Mouse (Mus musculus): Measurements from ENCODE around the gene N4bp2l2. TPM values are rescaled to one million over a fixed set of nuclear protein-coding genes. Genes with fewer than 3 reads are reported as not detected.

The N4bp2l2 gene
- polyA plus RNA-seq, 1 experiment from 2014 or later: 17.4 TPM

DNA sequence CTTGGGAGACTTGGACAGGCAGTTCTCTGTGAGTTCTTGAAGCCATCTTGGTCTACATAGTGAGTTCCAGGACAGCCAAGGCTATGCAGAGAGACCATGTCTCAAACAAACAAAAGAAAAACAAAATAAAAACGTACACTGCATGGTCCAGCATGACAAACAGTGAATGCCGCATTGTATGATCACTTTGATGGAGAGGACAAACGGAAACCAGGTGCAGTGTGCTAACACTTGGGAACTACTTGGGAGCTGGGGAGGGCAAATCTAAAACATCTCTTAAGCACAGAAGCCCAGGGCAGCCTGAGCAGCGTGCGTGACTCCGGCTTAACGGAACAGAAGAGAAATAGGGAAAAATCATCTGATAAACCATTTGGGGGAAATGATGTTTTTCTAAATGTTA is 68.9 kb downstream of the N4bp2l2 start, which contains the start of gene N4bp2l1:
Gene N4bp2l1 (minus strand): TSS at position 101 of the 400 bp plus-strand sequence.
- Histone ChIP-seq H3K9me3 (replicated peaks; ENCODE audit: control insufficient read depth, low read length) (no peaks in the 10 kb centered on the region), H3K27me3 (ENCODE audit: control insufficient read depth, insufficient read depth, low read depth, low read length) (no peaks in the 10 kb centered on the region), H3K36me3 (ENCODE audit: control insufficient read depth, insufficient read depth) (no peaks in the 10 kb centered on the region), H3K4me2 (ENCODE audit: low read depth, low read length) (no peak within 1 kb of the TSS), H3K4me3 (ENCODE audit: low read depth, low read length) (no peak within 1 kb of the TSS), H3K9ac (ENCODE audit: low read depth, low read length) (no peak within 1 kb of the TSS), H3K4me1 (ENCODE audit: control insufficient read depth, low read depth, low read length) (peaks cover 50% of the 10 kb centered on the region), H3K27ac (ENCODE audit: low read length) (0 out of 2 replicates have a peak within 1 kb of the TSS, but pooled peaks have one; percentile 4)
- ATAC-seq (ENCODE audit: low read depth): no peak
- 82% methylated on average over 7 of the region's 7 CpGs for WGBS (ENCODE audit: insufficient replicate concordance)

- Histone ChIP-seq H3K4me1 (ENCODE audit: control insufficient read depth, low read depth, low read length) (peaks cover 46% of the 10 kb centered on the region), H3K4me2 (ENCODE audit: low read depth, low read length) (peak overlapping the region; percentile 92), H3K27ac (ENCODE audit: low read length) (peak overlapping the region; percentile 37; the same call in 1 of the 2 replicates), H3K36me3 (ENCODE audit: control insufficient read depth, insufficient read depth) (peaks cover 3% of the 10 kb centered on the region; the same call in 1 of the 2 replicates), H3K9ac (ENCODE audit: low read depth, low read length) (no peak overlapping the region; the same call in 1 of the 2 replicates), H3K4me3 (ENCODE audit: low read depth, low read length) (no peak overlapping the region), H3K9me3 (replicated peaks; ENCODE audit: control insufficient read depth, low read length) (no peaks in the 10 kb centered on the region), H3K27me3 (ENCODE audit: control insufficient read depth, insufficient read depth, low read depth, low read length) (no peaks in the 10 kb centered on the region)
- 32% methylated on average over 11 of the region's 11 CpGs for WGBS (ENCODE audit: insufficient replicate concordance)
- no peak for ATAC-seq (ENCODE audit: low read depth)
Observed at GRCm38 (mm10) chr5:150595366-150596016, 70.5 kb downstream of the N4bp2l2 start.

- H3K27me3 ChIP-seq (ENCODE audit: control insufficient read depth, insufficient read depth, low read depth, low read length): no peaks in the 10 kb centered on the region
- H3K4me3 ChIP-seq (ENCODE audit: low read depth, low read length): peak overlapping the region; percentile 90
- peaks cover 42% of the 10 kb centered on the region for H3K4me1 ChIP-seq (ENCODE audit: control insufficient read depth, low read depth, low read length)
Observed at GRCm38 (mm10) chr5:150594649-150595339, 71.2 kb downstream of the N4bp2l2 start.

GRCm38 (mm10) chr5:150593756-150594648 is 72.0 kb downstream of the N4bp2l2 start:
- Histone ChIP-seq H3K27ac (ENCODE audit: low read length) (peak overlapping the region; percentile 91), H3K4me1 (ENCODE audit: control insufficient read depth, low read depth, low read length) (peaks cover 43% of the 10 kb centered on the region), H3K4me2 (ENCODE audit: low read depth, low read length) (peak overlapping the region; percentile 92), H3K4me3 (ENCODE audit: low read depth, low read length) (peak overlapping the region; percentile 90), H3K9me3 (replicated peaks; ENCODE audit: control insufficient read depth, low read length) (no peaks in the 10 kb centered on the region), H3K36me3 (ENCODE audit: control insufficient read depth, insufficient read depth) (peaks cover 3% of the 10 kb centered on the region; the same call in 1 of the 2 replicates), H3K9ac (ENCODE audit: low read depth, low read length) (peak overlapping the region; percentile 96), H3K27me3 (ENCODE audit: control insufficient read depth, insufficient read depth, low read depth, low read length) (no peaks in the 10 kb centered on the region)
- under 1% methylated on average over 96 of the region's 102 CpGs for whole genome bisulfite sequencing (ENCODE audit: insufficient replicate concordance)
- peak; percentile 67 for ATAC-seq (ENCODE audit: low read depth)

More at GRCm38 (mm10) chr5:150594649-150595339, 71.2 kb downstream of the N4bp2l2 start:
- H3K9me3 ChIP-seq (replicated peaks; ENCODE audit: control insufficient read depth, low read length): no peaks in the 10 kb centered on the region
- peak overlapping the region; percentile 92 for H3K4me2 ChIP-seq (ENCODE audit: low read depth, low read length)
- WGBS (ENCODE audit: insufficient replicate concordance): 11% methylated on average over 17 of the region's 17 CpGs
- peak overlapping the region; percentile 91 for H3K27ac ChIP-seq (ENCODE audit: low read length)
- peak overlapping the region; percentile 96 for H3K9ac ChIP-seq (ENCODE audit: low read depth, low read length)
- ATAC-seq (ENCODE audit: low read depth): no peak; the same call in 1 of the 2 replicates
- peaks cover 3% of the 10 kb centered on the region; the same call in 1 of the 2 replicates for H3K36me3 ChIP-seq (ENCODE audit: control insufficient read depth, insufficient read depth)

GRCm38 (mm10) chr5:150592904-150593755 is 72.9 kb downstream of the N4bp2l2 start:
- peaks cover 36% of the 10 kb centered on the region for H3K4me1 ChIP-seq (ENCODE audit: control insufficient read depth, low read depth, low read length)
- peak overlapping the region; percentile 90 for H3K4me3 ChIP-seq (ENCODE audit: low read depth, low read length)
- ATAC-seq (ENCODE audit: low read depth): peak; percentile 78
- H3K27me3 ChIP-seq (ENCODE audit: control insufficient read depth, insufficient read depth, low read depth, low read length): no peaks in the 10 kb centered on the region
- H3K4me2 ChIP-seq (ENCODE audit: low read depth, low read length): peak overlapping the region; percentile 92
- peak overlapping the region; percentile 91 for H3K27ac ChIP-seq (ENCODE audit: low read length)
- H3K9ac ChIP-seq (ENCODE audit: low read depth, low read length): peak overlapping the region; percentile 96
- H3K9me3 ChIP-seq (replicated peaks; ENCODE audit: control insufficient read depth, low read length): no peaks in the 10 kb centered on the region
- WGBS (ENCODE audit: insufficient replicate concordance): 4% methylated on average over 40 of the region's 40 CpGs
- peaks cover 3% of the 10 kb centered on the region; the same call in 1 of the 2 replicates for H3K36me3 ChIP-seq (ENCODE audit: control insufficient read depth, insufficient read depth)

DNA sequence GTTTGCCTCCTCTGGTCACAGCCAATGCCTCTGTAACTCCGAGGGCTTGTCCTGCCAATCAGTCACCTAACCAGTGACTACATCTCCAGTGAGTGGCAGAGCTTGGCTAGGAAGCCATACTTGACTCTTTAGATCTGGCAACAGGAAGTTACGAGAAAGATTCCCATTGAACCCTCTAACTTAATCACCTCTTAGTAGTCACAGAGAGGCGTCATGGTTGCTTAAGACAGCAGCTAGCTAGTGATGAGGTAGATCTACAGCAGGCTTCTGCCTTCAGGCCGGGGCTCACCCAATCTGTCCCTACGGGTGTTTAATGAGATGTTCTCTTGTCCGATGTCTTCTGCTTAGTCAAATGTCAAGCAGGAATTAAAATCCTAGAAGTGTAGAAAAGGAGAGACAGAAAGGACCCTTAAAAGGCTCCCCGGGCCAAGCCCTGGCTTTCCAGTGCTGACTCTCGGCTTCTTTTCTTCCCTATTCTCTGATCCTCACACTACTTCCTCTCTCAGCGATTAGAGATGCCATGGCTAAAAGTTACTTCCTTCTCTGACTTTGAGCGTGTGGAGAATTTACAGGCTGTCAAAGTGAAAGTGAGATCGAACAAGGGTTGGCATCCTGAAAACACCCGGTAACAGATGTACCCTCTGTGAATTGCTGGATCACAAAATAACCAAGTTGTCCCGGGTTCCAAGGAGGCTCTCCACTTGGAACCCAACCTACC is 73.6 kb downstream of the N4bp2l2 start:
- WGBS (ENCODE audit: insufficient replicate concordance): 47% methylated on average over 13 of the region's 13 CpGs
- H3K36me3 ChIP-seq (ENCODE audit: control insufficient read depth, insufficient read depth): peaks cover 3% of the 10 kb centered on the region; the same call in 1 of the 2 replicates
- H3K4me1 ChIP-seq (ENCODE audit: control insufficient read depth, low read depth, low read length): peaks cover 33% of the 10 kb centered on the region
- H3K4me2 ChIP-seq (ENCODE audit: low read depth, low read length): peak overlapping the region; percentile 92
- no peak for ATAC-seq (ENCODE audit: low read depth)
- peak overlapping the region; percentile 96 for H3K9ac ChIP-seq (ENCODE audit: low read depth, low read length)
- H3K4me3 ChIP-seq (ENCODE audit: low read depth, low read length): peak overlapping the region; percentile 90
- H3K27me3 ChIP-seq (ENCODE audit: control insufficient read depth, insufficient read depth, low read depth, low read length): no peaks in the 10 kb centered on the region
- H3K9me3 ChIP-seq (replicated peaks; ENCODE audit: control insufficient read depth, low read length): no peaks in the 10 kb centered on the region
- H3K27ac ChIP-seq (ENCODE audit: low read length): peak overlapping the region; percentile 91

GRCm38 (mm10) chr5:150589945-150590344 is 76.0 kb downstream of the N4bp2l2 start:
- ATAC-seq (ENCODE audit: low read depth): no peak
- Histone ChIP-seq H3K9ac (ENCODE audit: low read depth, low read length) (no peak overlapping the region), H3K27ac (ENCODE audit: low read length) (no peak overlapping the region), H3K27me3 (ENCODE audit: control insufficient read depth, insufficient read depth, low read depth, low read length) (no peaks in the 10 kb centered on the region), H3K4me1 (ENCODE audit: control insufficient read depth, low read depth, low read length) (peaks cover 33% of the 10 kb centered on the region), H3K36me3 (ENCODE audit: control insufficient read depth, insufficient read depth) (peaks cover 3% of the 10 kb centered on the region; the same call in 1 of the 2 replicates), H3K4me3 (ENCODE audit: low read depth, low read length) (no peak overlapping the region), H3K9me3 (replicated peaks; ENCODE audit: control insufficient read depth, low read length) (no peaks in the 10 kb centered on the region), H3K4me2 (ENCODE audit: low read depth, low read length) (no peak overlapping the region)
- 75% methylated on average over 2 of the region's 2 CpGs for WGBS (ENCODE audit: insufficient replicate concordance)

All from liver, embryonic 16.5 days (tissue).